Mouse (Mus musculus) megakaryocyte, embryonic 14.5 days (primary cell): ENCODE data around the gene Gm21987. TPM values are rescaled to one million over a fixed set of nuclear protein-coding genes. Genes with fewer than 3 reads are reported as not detected.

ENCODE experiments used
- H3K27me3 ChIP-seq: replicated peaks from 2 replicates; pipeline ENCODE3; 2012; ENCODE audit warnings: inconsistent platforms
- H3K36me3 ChIP-seq: replicated peaks from 2 replicates; pipeline ENCODE3; 2012; ENCODE audit warnings: low read length, inconsistent platforms, mixed read lengths
- H3K4me1 ChIP-seq: 2 replicates; pipeline ENCODE4 v1.6.1; 2012; ENCODE audit warnings: inconsistent platforms
- H3K4me3 ChIP-seq: replicated peaks from 2 replicates; pipeline ENCODE3; 2012; ENCODE audit warnings: moderate library complexity, mild to moderate bottlenecking, inconsistent platforms
- H3K9me3 ChIP-seq: 2 replicates; pipeline ENCODE4 v1.6.1; 2012; ENCODE audit warnings: inconsistent platforms
- FLI1 ChIP-seq: IDR thresholded peaks from 2 replicates; pipeline ENCODE4 v1.6.1; 2012; ENCODE audit warnings: low read length, inconsistent platforms, mixed read lengths
- GATA1 ChIP-seq: IDR thresholded peaks from 3 replicates; pipeline ENCODE4 v1.6.1; 2012; ENCODE audit warnings: mixed read lengths, low read length, inconsistent platforms, borderline replicate concordance
- polyA plus RNA-seq: library from polyadenylated mRNA; stranded (reverse); fragments of >175 nt; gene quantifications from 2 replicates; pipeline ENCODE4 v1.2.3, GENCODE M21; 2012; ENCODE audit warnings: low replicate concordance; ENCODE audit not compliant: insufficient read depth

Gene Gm21987
- polyA plus RNA-seq, 1 experiment = 1,896 TPM

- H3K4me1 ChIP-seq = peaks cover 83% of the 10 kb centered on the region
Measured at GRCm38 (mm10) chr16:38369992-38370484, 23.2 kb downstream of the Gm21987 start.

GRCm38 (mm10) chr16:38370633-38371374 lies 24.0 kb downstream of the Gm21987 start:
- Histone ChIP-seq H3K36me3 (peaks cover 10% of the 10 kb centered on the region), H3K4me1 (peaks cover 83% of the 10 kb centered on the region), H3K4me3 (peak overlapping the region; percentile 29), H3K9me3 (no peaks in the 10 kb centered on the region), H3K27me3 (no peaks in the 10 kb centered on the region)
- TF ChIP-seq FLI1 (no peak), GATA1 (no peak)

More at GRCm38 (mm10) chr16:38369992-38370484, 23.2 kb downstream of the Gm21987 start:
- Histone ChIP-seq H3K27me3 (no peaks in the 10 kb centered on the region), H3K4me3 (peak overlapping the region; percentile 24), H3K9me3 (no peaks in the 10 kb centered on the region), H3K36me3 (peaks cover 18% of the 10 kb centered on the region)
- TF ChIP-seq GATA1 = no peak
- TF ChIP-seq FLI1 = no peak

- Histone ChIP-seq H3K4me3 (peak overlapping the region; percentile 81), H3K36me3 (peaks cover 4% of the 10 kb centered on the region), H3K9me3 (no peaks in the 10 kb centered on the region), H3K4me1 (peaks cover 86% of the 10 kb centered on the region), H3K27me3 (no peaks in the 10 kb centered on the region)
- no peak for TF ChIP-seq GATA1
Measured at GRCm38 (mm10) chr16:38371705-38372296, 25.0 kb downstream of the Gm21987 start.

- Histone ChIP-seq H3K4me3 (peak overlapping the region; percentile 14), H3K36me3 (peaks cover 8% of the 10 kb centered on the region), H3K9me3 (no peaks in the 10 kb centered on the region), H3K4me1 (peaks cover 97% of the 10 kb centered on the region), H3K27me3 (no peaks in the 10 kb centered on the region)
- TF ChIP-seq GATA1 = no peak
- TF ChIP-seq FLI1 = no peak
Measured at GRCm38 (mm10) chr16:38372876-38373275, 26.0 kb downstream of the Gm21987 start.

- Histone ChIP-seq H3K4me3 (no peak overlapping the region), H3K9me3 (no peaks in the 10 kb centered on the region), H3K4me1 (peaks cover 96% of the 10 kb centered on the region), H3K27me3 (no peaks in the 10 kb centered on the region), H3K36me3 (peaks cover 9% of the 10 kb centered on the region)
- TF ChIP-seq FLI1 (no peak), GATA1 (no peak)
Measured at GRCm38 (mm10) chr16:38373439-38373838, 26.6 kb downstream of the Gm21987 start.

GRCm38 (mm10) chr16:38373941-38374340 lies 27.1 kb downstream of the Gm21987 start:
- Histone ChIP-seq H3K9me3 (no peaks in the 10 kb centered on the region), H3K4me1 (peaks cover 96% of the 10 kb centered on the region), H3K36me3 (peaks cover 14% of the 10 kb centered on the region), H3K4me3 (no peak overlapping the region), H3K27me3 (no peaks in the 10 kb centered on the region)
- no peak for TF ChIP-seq GATA1
- no peak for TF ChIP-seq FLI1

GRCm38 (mm10) chr16:38374379-38375140 lies 27.7 kb downstream of the Gm21987 start:
- Histone ChIP-seq H3K36me3 (peaks cover 14% of the 10 kb centered on the region), H3K4me3 (no peak overlapping the region), H3K27me3 (no peaks in the 10 kb centered on the region), H3K9me3 (no peaks in the 10 kb centered on the region), H3K4me1 (peaks cover 94% of the 10 kb centered on the region)
- TF ChIP-seq FLI1 (no peak), GATA1 (no peak)

- H3K9me3 ChIP-seq = no peaks in the 10 kb centered on the region
- H3K4me3 ChIP-seq = peak overlapping the region; percentile 81
- no peaks in the 10 kb centered on the region for H3K27me3 ChIP-seq
- TF ChIP-seq FLI1 = no peak
- no peak for TF ChIP-seq GATA1
- H3K36me3 ChIP-seq = peaks cover 14% of the 10 kb centered on the region
- peaks cover 93% of the 10 kb centered on the region for H3K4me1 ChIP-seq
Measured at GRCm38 (mm10) chr16:38375182-38375581, 28.3 kb downstream of the Gm21987 start.

- H3K4me1 ChIP-seq = peaks cover 82% of the 10 kb centered on the region
- peaks cover 9% of the 10 kb centered on the region for H3K36me3 ChIP-seq
- H3K27me3 ChIP-seq = no peaks in the 10 kb centered on the region
- H3K4me3 ChIP-seq = peak overlapping the region; percentile 90
- H3K9me3 ChIP-seq = no peaks in the 10 kb centered on the region
- no peak for TF ChIP-seq FLI1
- TF ChIP-seq GATA1 = no peak
Measured at GRCm38 (mm10) chr16:38376163-38376840, 29.5 kb downstream of the Gm21987 start.
